8 mouse cellular contexts compared by ENCODE assay signal in the genomic region with DNA sequence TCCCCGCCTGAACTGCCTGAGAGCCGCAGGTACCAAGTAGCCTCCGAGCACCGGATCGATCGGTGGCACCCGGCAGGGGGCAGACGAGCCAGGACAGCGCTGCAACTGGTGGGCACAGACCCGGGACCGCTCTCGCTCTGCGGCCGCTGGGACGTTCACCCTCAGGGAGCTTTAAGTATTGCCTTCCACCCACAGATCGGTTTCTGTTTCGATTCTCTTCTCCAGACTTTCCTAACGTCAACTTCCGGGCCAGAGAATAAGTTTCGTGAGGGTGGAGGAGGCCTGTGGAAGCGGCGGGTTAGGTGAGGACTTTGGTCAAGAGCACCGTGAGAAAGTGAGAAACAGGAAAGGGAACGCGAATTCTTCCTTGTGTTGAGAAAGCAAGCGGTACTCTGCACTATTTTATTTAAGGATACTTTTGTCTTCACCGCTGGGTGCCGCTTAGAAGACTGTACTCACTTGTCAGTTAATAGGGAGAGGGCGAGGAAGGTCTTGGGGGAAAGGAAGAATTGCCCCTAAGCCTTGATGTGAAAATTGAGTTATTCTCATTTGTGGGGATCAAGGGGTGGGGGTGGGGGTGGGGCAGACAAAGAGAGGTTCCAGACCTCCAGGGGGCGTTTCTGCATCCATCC. TPM values are rescaled to one million over a fixed set of nuclear protein-coding genes. Genes with fewer than 3 reads are reported as not detected.
DNase-seq lines count a peak whose midpoint lies in the region; ATAC-seq and TF ChIP-seq lines count a peak whose summit lies in the region.

TSS of gene Ifih1 (minus strand) at position 242 of the 632 bp plus-strand sequence.

- no peak for TF ChIP-seq EP300 in heart, postnatal 0 days (IDR thresholded peaks at IDR 0.05; ENCODE audit: low read depth)

- H3K4me1 ChIP-seq in erythroblast, embryonic 14.5 days (ENCODE audit: control insufficient read depth) = peaks cover 25% of the 10 kb centered on the region
- peaks cover 4% of the 10 kb centered on the region; the same call in 1 of the 2 replicates for H3K4me1 ChIP-seq in heart, postnatal 0 days (ENCODE audit: control insufficient read depth, insufficient read depth)

- peak; percentile 88 for ATAC-seq in heart, postnatal 0 days (ENCODE audit: insufficient read depth, low read depth)
- peak; percentile 86 for ATAC-seq in megakaryocyte, adult 5-6 weeks (ENCODE audit: poor library complexity, severe bottlenecking)

- H3K4me2 ChIP-seq in heart, postnatal 0 days (ENCODE audit: low read depth, low read length) = peak within 1 kb of the TSS; percentile 67

- H3K9ac ChIP-seq in heart, postnatal 0 days (replicated peaks; ENCODE audit: low read depth, low read length) = peak within 1 kb of the TSS; percentile 60

- WGBS in heart, postnatal 0 days = 0% methylated on average over 30 of the region's 30 CpGs

- H3K9me3 ChIP-seq in erythroblast, embryonic 14.5 days (ENCODE audit: control insufficient read depth, low read length) = no peaks in the 10 kb centered on the region
- H3K9me3 ChIP-seq in heart, postnatal 0 days (replicated peaks; ENCODE audit: control insufficient read depth, low read length) = no peaks in the 10 kb centered on the region

- H3K27me3 ChIP-seq in erythroblast, embryonic 14.5 days (ENCODE audit: control insufficient read depth) = no peaks in the 10 kb centered on the region
- no peaks in the 10 kb centered on the region for H3K27me3 ChIP-seq in heart, postnatal 0 days (ENCODE audit: control insufficient read depth, insufficient read depth, low read length)

- no peaks in the 10 kb centered on the region for H3K36me3 ChIP-seq in erythroblast, embryonic 14.5 days (ENCODE audit: control insufficient read depth)
- no peaks in the 10 kb centered on the region for H3K36me3 ChIP-seq in heart, postnatal 0 days (replicated peaks; ENCODE audit: control insufficient read depth, insufficient read depth, low read length)

- peak within 1 kb of the TSS; percentile 77 for H3K27ac ChIP-seq in heart, postnatal 0 days (ENCODE audit: low read depth)

- DNase-seq in CD4-positive helper T cell, adult 2 months (ENCODE audit: low read depth, low spot score) = peak; percentile 88
- DNase-seq in adrenal gland, adult 18-20 months (ENCODE audit: low spot score in 2 of 2) = peak; percentile 59 to 63
- peak; percentile 82 for DNase-seq in heart, postnatal 0 days (ENCODE audit: low spot score)
- peak; percentile 69 to 82 for DNase-seq in kidney, postnatal 25 days
- peak; percentile 58 for DNase-seq in right cerebral cortex, postnatal 4 days
- DNase-seq in urinary bladder, postnatal 4 days (ENCODE audit: low spot score in 2 of 2) = peak; percentile 45 to 63

- peak; percentile 57 for TF ChIP-seq CTCF in heart, postnatal 0 days (IDR thresholded peaks at IDR 0.05; ENCODE audit: low read depth)

- peak within 1 kb of the TSS; percentile 75 for H3K4me3 ChIP-seq in erythroblast, embryonic 14.5 days (replicated peaks)
- H3K4me3 ChIP-seq in heart, postnatal 0 days (ENCODE audit: low read depth, low read length) = peak within 1 kb of the TSS; percentile 55

RNA-seq across cellular contexts. Expression of gene Ifih1, which starts in this region (rescaled TPM):
- total RNA-seq in adrenal gland, adult 18-20 months (2021) = 1 to 10 TPM; 8.4 to 10.0 TPM
- 0.08 TPM in 2 replicates for polyA plus RNA-seq in erythroblast, embryonic 14.5 days (2012)
- total RNA-seq in heart, postnatal 0 days (2014; rRNA removed; ENCODE audit: low replicate concordance) = 3.2 and 4.3 TPM in 2 replicates
- 2.1 TPM in 2 replicates for polyA plus RNA-seq in heart, postnatal 0 days (2015; fragmentation: Nextera tagmentation; extraction: Ambion mirVana)
- total RNA-seq in megakaryocyte, adult 5-6 weeks (2015) = 20.2 and 23.3 TPM in 2 replicates
- 24.7 and 27.7 TPM in 2 replicates for total RNA-seq in megakaryocyte, adult 5-6 weeks (2017)

Comparison
In these comparisons a context has a peak if more than half of its experiments do, and no peak if none do; other contexts are left out.
1. Peak in every context shown above with its lines: DNase-seq, ATAC-seq, H3K4me3 ChIP-seq and H3K27ac ChIP-seq.